In genomic region chr2:180224647-180225043, GRCm38 (mm10) we compare ENCODE assay signal across 10 mouse cellular contexts. TPM values are rescaled to one million over a fixed set of nuclear protein-coding genes. Genes with fewer than 3 reads are reported as not detected.
DNase-seq lines count a peak whose midpoint lies in the region; ATAC-seq and TF ChIP-seq lines count a peak whose summit lies in the region.
"Had no signal": no experiment of that assay in that cellular context is flagged by ENCODE, and none has a peak within 500 bp of the region (broad histone marks: within the 10 kb centered on the region; RNA-seq: fewer than 3 reads in every experiment).

No protein-coding gene starts in this region.

- no peaks in the 10 kb centered on the region for H3K9me3 ChIP-seq in lung, embryonic 15.5 days
- no peaks in the 10 kb centered on the region for H3K9me3 ChIP-seq in forebrain, embryonic 11.5 days (ENCODE audit: control insufficient read depth, low read length)
- H3K9me3 ChIP-seq in limb, embryonic 13.5 days, result no peaks in the 10 kb centered on the region

- TF ChIP-seq CTCF in small intestine, adult 2 months (IDR thresholded peaks at IDR 0.05; ENCODE audit: extremely low read depth, insufficient read length, insufficient replicate concordance, low read depth, low read length), result no peak

- H3K27me3 ChIP-seq in lung, embryonic 15.5 days, result peaks cover 24% of the 10 kb centered on the region
- H3K27me3 ChIP-seq in forebrain, embryonic 11.5 days (ENCODE audit: control insufficient read depth, insufficient read depth, low read length), result peaks cover 7% of the 10 kb centered on the region
- peaks cover 51% of the 10 kb centered on the region for H3K27me3 ChIP-seq in limb, embryonic 13.5 days
- peaks cover 11% of the 10 kb centered on the region for H3K27me3 ChIP-seq in small intestine, adult 2 months (ENCODE audit: control insufficient read depth, insufficient read depth, low read length)

- H3K36me3 ChIP-seq in lung, embryonic 15.5 days, result no peaks in the 10 kb centered on the region
- no peaks in the 10 kb centered on the region for H3K36me3 ChIP-seq in forebrain, embryonic 11.5 days (ENCODE audit: control insufficient read depth, insufficient read depth, low read length)
- H3K36me3 ChIP-seq in limb, embryonic 13.5 days, result no peaks in the 10 kb centered on the region
- no peaks in the 10 kb centered on the region for H3K36me3 ChIP-seq in small intestine, adult 2 months (ENCODE audit: control insufficient read depth, insufficient read depth, low read length)

- no peak for TF ChIP-seq POLR2A in small intestine, adult 2 months (IDR thresholded peaks at IDR 0.05; ENCODE audit: low read depth, low read length)

- 4% methylated on average over 11 of the region's 13 CpGs for WGBS in lung, embryonic 15.5 days
- 0% methylated on average over 12 of the region's 13 CpGs for WGBS in forebrain, embryonic 11.5 days
- 1% methylated on average over 10 of the region's 13 CpGs for WGBS in limb, embryonic 13.5 days
- 7% methylated on average over 13 of the region's 13 CpGs for WGBS in small intestine, adult 2 months

- H3K4me3 ChIP-seq in lung, embryonic 15.5 days, result peak overlapping the region; percentile 65
- H3K4me3 ChIP-seq in forebrain, embryonic 11.5 days (ENCODE audit: low read depth, low read length), result peak overlapping the region; percentile 53
- peak overlapping the region; percentile 67 for H3K4me3 ChIP-seq in limb, embryonic 13.5 days
- H3K4me3 ChIP-seq in small intestine, adult 2 months (ENCODE audit: low read depth, low read length), result peak overlapping the region; percentile 85

- H3K4me2 ChIP-seq in lung, embryonic 15.5 days, result peak overlapping the region; percentile 94
- H3K4me2 ChIP-seq in forebrain, embryonic 11.5 days (ENCODE audit: low read depth, low read length, severe bottlenecking), result peak overlapping the region; percentile 100
- peak overlapping the region; percentile 98 for H3K4me2 ChIP-seq in limb, embryonic 13.5 days (replicated peaks)

- H3K9ac ChIP-seq in lung, embryonic 15.5 days, result peak overlapping the region; percentile 85
- H3K9ac ChIP-seq in forebrain, embryonic 11.5 days (ENCODE audit: low read length), result peak overlapping the region; percentile 55; the same call in 1 of the 2 replicates
- H3K9ac ChIP-seq in limb, embryonic 13.5 days, result peak overlapping the region; percentile 67

- peaks cover 79% of the 10 kb centered on the region for H3K4me1 ChIP-seq in lung, embryonic 15.5 days
- peaks cover 21% of the 10 kb centered on the region for H3K4me1 ChIP-seq in forebrain, embryonic 11.5 days (replicated peaks; ENCODE audit: control insufficient read depth, insufficient read depth, low read length)
- H3K4me1 ChIP-seq in limb, embryonic 13.5 days, result peaks cover 64% of the 10 kb centered on the region
- H3K4me1 ChIP-seq in small intestine, adult 2 months (ENCODE audit: control insufficient read depth, insufficient read depth, insufficient read length, low read length), result peaks cover 26% of the 10 kb centered on the region

- ATAC-seq in lung, embryonic 15.5 days (ENCODE audit: borderline replicate concordance, extremely low read depth, low FRiP score, low TSS enrichment), result no peak
- no peak for ATAC-seq in forebrain, embryonic 11.5 days (replicated peaks; ENCODE audit: low FRiP score)
- no peak for ATAC-seq in limb, embryonic 13.5 days (ENCODE audit: low FRiP score, low read depth)

- no peak for DNase-seq in lung, postnatal 36 days
- DNase-seq in forebrain, embryonic 11.5 days (ENCODE audit: low spot score), result no peak
- DNase-seq in embryo, embryonic 9.5 days (ENCODE audit: extremely low spot score), result no peak
- no peak for DNase-seq in frontal cortex, postnatal 25 days (ENCODE audit: low spot score in 2 of 2)
- DNase-seq in right cerebral cortex, postnatal 10 days (ENCODE audit: low spot score in 2 of 2), result no peak
- DNase-seq: thymus, adult 18-20 months had no signal

- peak overlapping the region; percentile 91 for H3K27ac ChIP-seq in lung, embryonic 15.5 days
- H3K27ac ChIP-seq in forebrain, embryonic 11.5 days (ENCODE audit: low read depth, low read length), result no peak overlapping the region
- no peak overlapping the region for H3K27ac ChIP-seq in limb, embryonic 13.5 days
- H3K27ac ChIP-seq in small intestine, adult 2 months (ENCODE audit: insufficient read depth, low read depth, low read length), result no peak overlapping the region
- H3K27ac ChIP-seq: macrophage had no signal

RNA-seq across cellular contexts. Expression of gene Lama5, which starts 1.0 kb away (rescaled TPM):
- 79.0 and 83.2 TPM in 2 replicates for polyA plus RNA-seq in lung, embryonic 15.5 days (2015; fragmentation: Nextera tagmentation; extraction: Ambion mirVana)
- 5.9 and 7.8 TPM in 2 replicates for polyA plus RNA-seq in forebrain, embryonic 11.5 days (2014; fragmentation: Nextera tagmentation; extraction: Ambion mirVana)
- polyA plus RNA-seq in limb, embryonic 13.5 days (2015; fragmentation: Nextera tagmentation; extraction: Ambion mirVana), result 15.6 and 15.8 TPM in 2 replicates
- polyA plus RNA-seq in small intestine, adult 2 months (2012; rRNA removed), result 36.0 and 41.7 TPM in 2 replicates
- polyA plus RNA-seq: macrophage had no signal

RNA-seq across cellular contexts. Expression of gene Rps21, which starts 32.5 kb away (rescaled TPM):
- polyA plus RNA-seq in lung, embryonic 15.5 days (2015; fragmentation: Nextera tagmentation; extraction: Ambion mirVana), result 477 and 524 TPM in 2 replicates
- 423 and 468 TPM in 2 replicates for polyA plus RNA-seq in forebrain, embryonic 11.5 days (2014; fragmentation: Nextera tagmentation; extraction: Ambion mirVana)
- 572 and 605 TPM in 2 replicates for polyA plus RNA-seq in limb, embryonic 13.5 days (2015; fragmentation: Nextera tagmentation; extraction: Ambion mirVana)
- polyA plus RNA-seq in small intestine, adult 2 months (2012; rRNA removed), result 2,052 and 2,413 TPM in 2 replicates

RNA-seq across cellular contexts. Expression of gene Cables2, which starts 48.7 kb away (rescaled TPM):
- polyA plus RNA-seq in lung, embryonic 15.5 days (2015; fragmentation: Nextera tagmentation; extraction: Ambion mirVana), result 14.1 and 16.5 TPM in 2 replicates
- polyA plus RNA-seq in forebrain, embryonic 11.5 days (2014; fragmentation: Nextera tagmentation; extraction: Ambion mirVana), result 16.8 and 18.7 TPM in 2 replicates
- polyA plus RNA-seq in limb, embryonic 13.5 days (2015; fragmentation: Nextera tagmentation; extraction: Ambion mirVana), result 14.7 and 16.6 TPM in 2 replicates
- 15.3 and 32.0 TPM in 2 replicates for polyA plus RNA-seq in small intestine, adult 2 months (2012; rRNA removed)

RNA-seq across cellular contexts. Expression of gene Adrm1, which starts 53.4 kb away (rescaled TPM):
- 184 and 191 TPM in 2 replicates for polyA plus RNA-seq in lung, embryonic 15.5 days (2015; fragmentation: Nextera tagmentation; extraction: Ambion mirVana)
- 200 and 207 TPM in 2 replicates for polyA plus RNA-seq in forebrain, embryonic 11.5 days (2014; fragmentation: Nextera tagmentation; extraction: Ambion mirVana)
- polyA plus RNA-seq in limb, embryonic 13.5 days (2015; fragmentation: Nextera tagmentation; extraction: Ambion mirVana), result 196 and 199 TPM in 2 replicates
- 103 and 148 TPM in 2 replicates for polyA plus RNA-seq in small intestine, adult 2 months (2012; rRNA removed)
